Mouse (Mus musculus) left cerebral cortex, postnatal 10 days (tissue): Measurements from ENCODE around the gene Gm20388. TPM values are rescaled to one million over a fixed set of nuclear protein-coding genes. Genes with fewer than 3 reads are reported as not detected.
A peak's percentile ranks its signal among the peaks of the same experiment; 100 is the strongest.

ENCODE experiments used
- DNase-seq, 2 experiments: peaks; one replicate each; pipeline ENCODE4 v3.0.0; 2021 to 2022; ENCODE audit warnings: low spot score in 2 of 2, mixed read lengths in 1 of 2; ENCODE audit errors: extremely low spot score in 1 of 2
- intact Hi-C: fragments of 180-260 bp; cut with DNase I; formaldehyde crosslinking; loops from one replicate; pipeline ENCODE4 v1.15.1; 2025
- total RNA-seq, 2 experiments: library from RNA; stranded (reverse); gene quantifications; 2 replicates each; pipeline ENCODE4 v1.2.3; 2021

The Gm20388 gene
- total RNA-seq, 2 experiments from 2014 or later, result 4.4 to 9.0 TPM

GRCm38 (mm10) chr8:120491166-120491793, 580.6 kb downstream of the Gm20388 start:
- intact Hi-C loops, result no loop called here
- no peak for DNase-seq

DNA sequence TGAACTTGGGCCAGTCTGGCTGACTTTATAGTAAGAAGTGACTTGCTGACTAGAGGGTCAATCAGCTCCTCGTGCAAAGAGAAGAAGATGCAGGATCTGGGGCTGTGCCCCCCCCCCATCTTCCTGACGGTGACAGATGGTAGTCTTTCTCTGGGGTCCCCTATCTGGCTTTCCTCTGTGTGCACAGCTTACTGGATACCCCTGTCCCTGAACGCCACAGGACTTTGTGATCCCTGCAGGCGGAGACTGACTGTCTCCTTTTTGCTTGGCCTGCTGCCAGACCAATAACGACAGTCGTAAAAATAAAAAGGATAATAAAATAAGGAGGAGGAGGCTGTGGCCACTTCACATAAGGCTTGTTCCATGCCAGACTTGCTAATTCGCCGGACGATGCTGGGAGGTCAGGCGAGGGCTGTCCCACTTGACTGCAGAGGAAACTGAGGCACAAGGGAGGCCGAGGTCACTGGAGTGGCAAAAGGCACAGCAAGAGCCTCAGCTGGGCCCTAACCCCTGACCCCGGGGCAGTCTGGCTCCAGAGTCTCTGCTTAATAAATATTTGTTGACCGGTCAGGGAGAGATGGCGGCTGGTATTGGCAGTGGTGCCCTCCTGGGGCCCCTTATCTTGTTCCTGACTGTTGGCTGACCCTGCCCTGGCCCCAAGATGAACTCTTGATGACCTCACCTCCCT, 581.7 kb downstream of the Gm20388 start:
- intact Hi-C loops, result no loop called here
- DNase-seq, result no peak

GRCm38 (mm10) chr8:120492881-120493220, 582.2 kb downstream of the Gm20388 start:
- intact Hi-C loops, result no loop called here
- no peak for DNase-seq

- no peak for DNase-seq
- intact Hi-C loops, result no loop called here
These were observed 583.1 kb downstream of the Gm20388 start for GRCm38 (mm10) chr8:120493508-120494464.

DNA sequence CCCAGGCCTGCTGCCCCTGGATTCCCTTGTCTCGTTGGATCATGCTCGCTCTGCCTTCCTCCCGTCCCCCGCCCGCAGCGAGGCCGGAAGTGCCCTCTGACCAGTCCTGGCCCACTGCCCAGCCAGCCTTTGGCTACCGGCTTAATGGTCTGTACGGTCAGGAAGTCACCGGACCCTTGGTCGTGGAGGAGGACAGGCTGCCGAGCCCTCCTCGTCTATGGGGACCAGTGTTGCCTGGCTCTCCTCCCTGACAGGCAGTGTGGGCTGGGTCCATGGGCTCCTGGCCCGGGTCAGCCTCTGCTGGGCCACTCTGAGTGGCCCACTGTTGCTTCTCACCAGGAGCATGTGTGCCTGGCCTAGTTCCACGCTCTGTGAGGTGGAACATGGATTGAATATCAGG, 584.3 kb downstream of the Gm20388 start:
- peak in 1 of 2 experiments; percentile 90 for DNase-seq
- intact Hi-C loops, result no loop called here

GRCm38 (mm10) chr8:120495461-120495860, 584.8 kb downstream of the Gm20388 start:
- intact Hi-C loops, result no loop called here
- DNase-seq, result no peak

DNA sequence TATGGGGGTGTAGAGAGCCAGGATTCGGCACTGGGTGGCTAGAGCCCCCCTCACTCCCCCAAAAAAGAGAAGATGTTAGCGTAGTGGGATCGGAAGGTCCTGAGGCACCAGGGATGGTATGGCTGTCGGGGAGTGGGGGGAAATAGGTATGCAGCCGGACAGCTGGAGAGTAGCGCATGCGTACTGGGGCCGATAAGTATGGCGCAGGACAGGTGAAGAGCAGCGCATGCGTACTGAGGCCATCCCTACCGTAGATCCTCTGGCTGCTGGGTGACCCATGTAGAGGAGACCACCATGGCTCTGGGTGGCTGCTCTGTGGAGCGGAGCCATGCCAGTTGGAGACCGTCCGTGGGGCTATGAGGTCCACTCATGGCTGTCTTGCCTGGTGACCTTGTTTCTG, 585.8 kb downstream of the Gm20388 start:
- intact Hi-C loops, result no loop called here
- no peak for DNase-seq

- DNase-seq, result no peak
- intact Hi-C loops, result no loop called here
These were observed 586.9 kb downstream of the Gm20388 start for GRCm38 (mm10) chr8:120497503-120497946.

GRCm38 (mm10) chr8:120498349-120498831, 587.7 kb downstream of the Gm20388 start:
- no peak for DNase-seq
- intact Hi-C loops, result no loop called here

GRCm38 (mm10) chr8:120498926-120499605, 588.4 kb downstream of the Gm20388 start:
- intact Hi-C loops, result no loop called here
- peak in 1 of 2 experiments; percentile 75 for DNase-seq

DNA sequence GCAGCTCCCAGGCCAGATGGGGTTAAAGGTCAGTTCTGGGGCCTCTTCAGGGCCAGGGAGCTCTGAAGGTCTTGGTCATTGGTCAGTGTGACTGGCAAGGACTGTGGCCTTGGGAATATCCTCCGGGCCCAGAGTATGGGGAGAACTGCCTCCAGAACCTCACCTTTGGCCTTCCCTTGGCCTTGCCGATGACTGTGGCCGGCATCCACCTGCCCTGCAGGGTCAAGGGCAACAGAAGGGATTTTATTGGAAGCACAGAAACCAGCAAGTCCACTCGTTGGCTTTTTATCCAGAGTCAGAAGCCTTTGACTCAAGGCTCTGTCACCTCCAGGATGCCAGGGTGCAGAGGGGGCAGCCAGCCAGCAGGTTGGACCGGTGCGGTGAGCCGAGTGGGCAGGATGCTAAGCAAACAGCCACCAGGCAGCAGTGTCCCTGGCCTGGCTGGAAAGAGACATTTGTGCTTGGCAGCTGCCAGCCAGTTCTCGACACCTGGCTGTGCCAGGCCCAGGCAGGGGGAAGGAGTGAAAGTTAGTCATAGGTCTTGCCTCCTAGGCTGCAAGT, 590.1 kb downstream of the Gm20388 start:
- DNase-seq, result no peak
- intact Hi-C loops, result no loop called here

DNA sequence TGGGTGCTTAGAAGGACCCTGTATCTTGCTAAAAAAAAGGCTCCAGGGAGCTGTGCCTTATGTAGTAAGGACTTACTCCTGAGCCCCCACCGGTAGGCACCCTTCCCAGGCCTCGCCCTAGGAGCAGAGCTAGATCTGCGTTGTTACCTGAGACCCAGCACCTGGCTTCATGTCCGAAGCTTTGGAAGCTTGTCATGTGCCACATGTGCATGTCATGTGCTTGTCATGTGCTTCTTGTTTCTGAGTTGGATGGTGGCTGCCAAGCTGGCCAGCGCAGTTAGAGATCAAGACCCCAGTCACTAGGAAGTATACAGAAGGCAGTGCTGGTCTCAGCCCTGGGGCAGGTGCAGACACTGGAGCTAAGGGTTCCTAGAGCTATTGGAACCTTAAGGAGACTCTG, 590.8 kb downstream of the Gm20388 start:
- DNase-seq, result no peak
- intact Hi-C loops, result no loop called here

- no peak for DNase-seq
- intact Hi-C loops, result no loop called here
These were observed 591.8 kb downstream of the Gm20388 start for GRCm38 (mm10) chr8:120502428-120502827.

DNA sequence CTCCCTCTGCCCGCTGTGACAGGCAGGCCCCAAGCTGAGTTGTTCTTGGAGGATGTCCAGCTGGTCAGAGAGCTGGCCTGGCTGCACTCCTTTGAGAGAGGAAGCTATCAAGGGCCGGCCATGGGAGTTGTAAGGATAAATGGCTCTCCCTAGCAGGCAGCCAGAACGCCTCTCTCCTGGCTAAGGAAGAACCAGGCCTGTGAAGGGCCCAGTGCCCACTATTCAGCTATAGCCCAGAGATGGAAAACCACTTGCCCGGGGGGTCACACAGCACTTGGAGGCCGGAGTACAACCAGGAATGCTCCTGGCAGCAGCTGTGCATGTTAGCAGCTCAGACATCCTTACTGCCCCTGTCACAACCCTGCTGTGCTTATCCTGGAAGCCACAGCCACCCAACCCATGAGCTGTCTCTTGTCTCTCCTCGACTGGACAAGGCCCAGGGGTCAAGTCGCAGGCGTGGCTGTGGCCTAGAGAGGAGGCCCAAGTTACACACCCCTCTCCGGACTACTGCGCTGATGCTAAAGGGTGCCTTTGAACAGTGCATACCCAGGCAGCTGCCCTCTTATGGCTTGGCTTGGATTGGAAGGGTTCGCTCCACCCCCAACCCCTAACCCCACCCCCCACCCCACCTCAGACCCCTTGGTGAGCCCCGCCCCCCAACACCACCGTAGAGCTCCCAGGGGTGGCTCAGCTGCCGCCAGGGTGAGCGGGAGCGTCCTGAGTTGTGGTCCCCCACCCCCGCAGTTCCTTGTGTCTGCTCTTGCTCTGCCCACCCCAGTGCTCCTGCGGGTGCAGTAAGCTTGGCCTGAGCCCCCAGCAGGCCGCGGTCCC, 593.8 kb downstream of the Gm20388 start:
- peak in 1 of 2 experiments; percentile 82 for DNase-seq
- intact Hi-C loops, result no loop called here

DNA sequence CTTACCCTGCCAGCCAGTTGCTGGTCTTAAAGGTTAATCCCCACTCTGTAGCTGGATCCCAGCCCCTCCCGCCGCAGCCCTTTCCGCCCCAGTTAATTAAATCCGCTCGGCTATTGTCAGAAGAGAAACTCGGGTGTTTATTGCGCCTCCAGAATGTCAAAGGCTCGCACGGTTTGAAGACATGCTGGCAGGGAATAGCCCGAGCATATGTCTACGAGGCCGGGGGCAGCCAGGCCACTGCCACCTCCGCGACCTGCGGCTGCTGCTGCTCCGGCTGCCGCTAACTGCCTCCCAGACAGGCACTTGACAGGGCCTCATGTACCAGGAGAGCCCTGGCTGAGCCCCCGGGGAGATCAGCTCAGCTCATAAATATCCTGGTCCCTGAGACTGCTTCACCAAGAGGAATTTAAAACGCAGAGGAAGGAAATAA, 594.5 kb downstream of the Gm20388 start:
- intact Hi-C loops, result no loop called here
- no peak for DNase-seq

- DNase-seq, result no peak
- intact Hi-C loops, result no loop called here
These were observed 595.1 kb downstream of the Gm20388 start for GRCm38 (mm10) chr8:120505619-120506310.

DNA sequence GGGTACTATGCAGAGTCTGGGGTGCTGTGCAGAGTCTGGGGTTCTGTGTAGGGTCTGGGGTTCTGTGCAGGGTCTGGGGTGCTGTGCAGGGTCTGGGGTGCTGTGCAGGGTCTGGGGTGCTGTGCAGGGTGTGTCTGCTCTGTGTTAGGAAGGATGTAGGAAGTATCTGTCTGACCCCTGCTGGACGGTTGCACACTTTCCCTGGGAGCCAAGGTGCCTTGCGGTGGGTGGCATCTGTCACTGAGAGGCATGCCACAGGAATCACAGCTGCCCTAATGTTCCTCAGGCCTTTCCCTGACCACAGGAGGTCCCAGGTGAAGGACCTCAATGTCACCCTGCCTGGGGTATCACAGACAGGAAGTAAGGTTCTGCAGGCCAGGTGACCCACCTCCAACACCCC, 595.9 kb downstream of the Gm20388 start:
- no peak for DNase-seq
- intact Hi-C loops, result no loop called here
